Mouse (Mus musculus) embryonic facial prominence, embryonic 15.5 days (tissue): ENCODE data around the gene Rps24. TPM values are rescaled to one million over a fixed set of nuclear protein-coding genes. Genes with fewer than 3 reads are reported as not detected.
A peak's percentile ranks its signal among the peaks of the same experiment; 100 is the strongest.
"Not testable (repeated sequence)": the region's sequence is repeated elsewhere in the genome, so short reads cannot be mapped to it uniquely, and the experiment has no call there.

Experiments
- ATAC-seq: fragments of 200-750 bp; cut with Nextera tagmentation; 2 replicates; pipeline ENCODE4 v1.8.0; 2017; ENCODE audit warnings: low read depth, moderate TSS enrichment; ENCODE audit not compliant: insufficient number of reproducible peaks, low FRiP score, low TSS enrichment
- H3K27ac ChIP-seq: fragments of 300-500 bp; sonication (generic); replicated peaks from 2 replicates; pipeline ENCODE4 v1.5.1; 2015; ENCODE audit warnings: mild to moderate bottlenecking, inconsistent platforms
- H3K27me3 ChIP-seq: fragments of 300-500 bp; sonication (generic); 2 replicates; pipeline ENCODE4 v1.6.1; 2015; ENCODE audit warnings: inconsistent platforms
- H3K36me3 ChIP-seq: fragments of 300-500 bp; sonication (generic); 2 replicates; pipeline ENCODE4 v1.6.1; 2015; ENCODE audit warnings: mild to moderate bottlenecking, inconsistent platforms
- H3K4me1 ChIP-seq: fragments of 300-500 bp; sonication (generic); 2 replicates; pipeline ENCODE4 v1.6.1; 2015; ENCODE audit warnings: inconsistent platforms
- H3K4me2 ChIP-seq: fragments of 300-500 bp; sonication (generic); replicated peaks from 2 replicates; pipeline ENCODE4 v1.6.1; 2015; ENCODE audit warnings: mild to moderate bottlenecking, inconsistent platforms
- H3K4me3 ChIP-seq: fragments of 300-500 bp; sonication (generic); replicated peaks from 2 replicates; pipeline ENCODE4 v1.5.1; 2015; ENCODE audit warnings: mild to moderate bottlenecking, inconsistent platforms
- H3K9ac ChIP-seq: fragments of 300-500 bp; sonication (generic); 2 replicates; pipeline ENCODE4 v1.6.1; 2015; ENCODE audit warnings: inconsistent platforms
- H3K9me3 ChIP-seq: fragments of 300-500 bp; sonication (generic); replicated peaks from 2 replicates; pipeline ENCODE4 v1.6.1; 2016; ENCODE audit warnings: inconsistent platforms
- WGBS: fragments of 180-500 bp; shearing (Covaris S2); methylation state at CpG from one replicate; pipeline ENCODE4 v1.1.7; 2015; 5-methylcytosine and 5-hydroxymethylcytosine counted together
- polyA plus RNA-seq: library from polyadenylated mRNA; unstranded; fragments of >200 nt; fragmentation: Nextera tagmentation; extraction: Ambion mirVana; gene quantifications from 2 replicates; pipeline ENCODE4 v1.2.1, GENCODE M21; 2015

Gene Rps24
- polyA plus RNA-seq, result 863 and 870 TPM in 2 replicates

DNA sequence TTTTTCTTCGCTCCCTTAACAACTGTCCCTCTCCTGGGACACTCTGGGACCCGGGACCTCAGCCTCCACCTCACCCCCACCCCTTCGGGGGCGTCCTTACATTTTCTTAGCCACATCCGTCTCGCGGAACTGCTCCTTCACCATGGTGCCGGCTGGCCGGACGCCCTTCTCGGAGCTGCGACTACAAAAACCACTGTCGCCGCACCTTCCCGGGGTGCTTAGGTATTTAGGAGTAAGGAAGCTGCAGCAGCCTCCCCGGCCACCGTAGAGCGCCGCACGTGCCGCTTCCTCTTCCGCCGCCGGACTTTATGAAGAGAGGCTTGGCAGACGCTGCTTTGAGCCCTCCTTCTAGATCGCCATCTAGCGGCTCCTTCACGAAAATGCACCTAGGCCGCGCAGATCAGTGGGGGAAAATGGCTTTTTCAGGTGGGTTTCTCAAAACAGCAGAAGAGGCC lies at the start of gene Rps24, which contains the start of gene Polr3a:
TSS of gene Rps24 (plus strand) at position 353 of the 455 bp plus-strand sequence.
TSS of gene Polr3a (minus strand) at position 286 of the 455 bp plus-strand sequence.
- 0 out of 2 replicates have a peak within 1 kb of the TSS, but pooled peaks have one; percentile 71 for H3K27ac ChIP-seq
- peak within 1 kb of the TSS; percentile 80 for H3K9ac ChIP-seq
- ATAC-seq, result peak; percentile 71
- H3K4me1 ChIP-seq, result peaks cover 17% of the 10 kb centered on the region
- peak within 1 kb of the TSS; percentile 60 for H3K4me2 ChIP-seq
- H3K4me3 ChIP-seq, result peak within 1 kb of the TSS; percentile 95
- WGBS, result under 1% methylated on average over 30 of the region's 30 CpGs
- H3K36me3 ChIP-seq, result peaks cover 28% of the 10 kb centered on the region
- no peaks in the 10 kb centered on the region for H3K9me3 ChIP-seq
- no peaks in the 10 kb centered on the region for H3K27me3 ChIP-seq

DNA sequence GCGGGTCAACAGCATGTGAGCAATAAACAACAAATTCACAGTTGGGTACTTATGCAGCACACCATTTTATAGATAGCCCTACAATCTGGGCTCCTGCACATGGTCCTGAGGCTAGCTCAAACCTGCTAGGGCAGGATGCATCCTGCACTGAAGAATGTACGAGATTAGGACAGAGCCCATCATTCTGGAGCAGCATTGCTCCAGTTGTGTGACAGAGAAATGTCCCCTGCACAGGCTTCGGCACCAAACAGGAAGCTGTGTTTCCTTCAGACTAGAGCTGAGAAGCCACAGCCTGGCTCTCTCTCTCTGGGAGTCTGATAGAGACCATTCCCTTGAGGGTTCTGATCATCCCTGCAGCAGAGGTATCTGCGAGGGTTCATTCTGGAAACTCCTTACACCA lies 43.4 kb upstream of the Rps24 start:
- ATAC-seq, H3K4me2 ChIP-seq: not testable (repeated sequence)
- WGBS, result 87% methylated on average over 4 of the region's 4 CpGs

DNA sequence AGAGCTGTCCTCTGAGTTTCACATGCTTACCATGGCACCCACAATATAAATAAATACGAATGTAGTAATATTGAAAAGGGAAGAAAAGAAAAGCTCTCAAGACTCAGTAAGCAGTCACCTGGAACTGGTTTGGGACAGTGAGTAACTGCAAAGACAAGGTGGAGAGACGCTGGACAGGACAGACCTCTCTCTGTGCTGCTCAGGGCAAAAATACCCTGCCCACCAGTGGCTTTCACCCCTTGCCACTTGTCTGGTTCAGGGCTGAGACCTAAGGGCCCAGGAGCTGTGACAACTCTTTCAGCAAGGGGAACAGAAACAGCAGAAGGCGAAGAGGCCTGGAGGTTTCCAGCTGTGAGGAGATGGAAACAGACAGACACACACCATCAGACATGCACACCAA lies 28.7 kb upstream of the Rps24 start:
- 87% methylated on average over 3 of the region's 3 CpGs for WGBS

More for the DNA sequence above, 43.4 kb upstream of the Rps24 start:
- not testable (repeated sequence) for H3K27me3 ChIP-seq, H3K9me3 ChIP-seq, H3K4me3 ChIP-seq, H3K27ac ChIP-seq, H3K4me1 ChIP-seq, H3K9ac ChIP-seq
- H3K36me3 ChIP-seq, result peaks cover 18% of the 10 kb centered on the region

DNA sequence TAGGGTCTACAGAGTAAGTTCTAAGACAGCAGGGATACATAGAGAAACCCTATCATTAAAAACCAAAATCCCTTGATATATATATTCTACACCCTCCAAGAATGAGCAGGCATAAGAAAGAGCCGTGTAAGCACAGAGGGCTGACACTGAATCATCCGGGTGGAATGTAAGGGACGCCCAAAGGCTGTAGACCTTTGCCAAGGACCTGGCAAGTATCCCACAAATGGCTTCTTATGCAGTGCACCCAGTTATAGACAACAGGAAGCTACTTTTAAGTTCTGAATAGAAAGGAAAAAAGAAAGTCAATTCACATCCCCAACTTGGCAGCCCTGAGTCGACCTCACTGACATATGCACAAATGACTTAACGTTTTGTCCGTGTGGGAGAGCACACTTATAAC lies 18.1 kb upstream of the Rps24 start:
- H3K4me3 ChIP-seq, result no peak overlapping the region
- H3K9me3 ChIP-seq, result no peaks in the 10 kb centered on the region
- H3K4me2 ChIP-seq, result no peak overlapping the region
- no peak overlapping the region for H3K9ac ChIP-seq
- WGBS, result 83% methylated on average over 6 of the region's 6 CpGs
- H3K4me1 ChIP-seq, result no peaks in the 10 kb centered on the region
- no peak for ATAC-seq
- no peak overlapping the region for H3K27ac ChIP-seq
- no peaks in the 10 kb centered on the region for H3K27me3 ChIP-seq
- peaks cover 94% of the 10 kb centered on the region for H3K36me3 ChIP-seq

More for the DNA sequence above, 28.7 kb upstream of the Rps24 start:
- Histone ChIP-seq H3K36me3 (peaks cover 96% of the 10 kb centered on the region), H3K4me3 (no peak overlapping the region), H3K9ac (no peak overlapping the region), H3K4me2 (no peak overlapping the region), H3K4me1 (no peaks in the 10 kb centered on the region), H3K27me3 (no peaks in the 10 kb centered on the region), H3K27ac (no peak overlapping the region), H3K9me3 (no peaks in the 10 kb centered on the region)
- ATAC-seq, result no peak

DNA sequence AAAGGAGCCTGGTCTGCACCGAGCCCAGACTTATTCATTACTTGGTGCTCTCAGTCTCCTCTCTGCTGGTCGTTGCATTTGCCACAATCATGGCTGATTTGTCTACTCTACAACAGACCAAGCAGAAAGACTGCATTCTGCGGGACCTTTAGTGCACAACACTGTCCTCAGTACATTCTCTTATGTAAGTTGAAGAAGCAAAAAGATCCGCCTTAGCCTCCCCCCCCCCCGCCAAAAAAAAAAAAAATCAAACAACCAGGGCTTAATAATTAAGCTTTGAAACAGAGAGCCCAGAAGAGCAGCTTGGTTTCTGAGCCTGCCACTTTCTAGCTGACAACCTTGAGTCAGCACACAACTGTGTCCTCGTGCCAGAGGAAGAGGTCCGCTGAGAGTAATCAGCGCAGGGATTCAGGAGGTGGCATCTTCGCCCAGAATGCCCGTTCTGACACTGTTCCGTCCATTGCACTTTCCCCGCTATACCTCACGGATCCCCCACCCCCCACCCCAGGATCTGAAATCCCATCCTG lies 621 bp upstream of the Rps24 start:
- WGBS, result 5% methylated on average over 13 of the region's 13 CpGs
- H3K27ac ChIP-seq, result no peak overlapping the region
- peaks cover 33% of the 10 kb centered on the region for H3K36me3 ChIP-seq
- H3K9me3 ChIP-seq, result no peaks in the 10 kb centered on the region
- ATAC-seq, result no peak
- H3K4me2 ChIP-seq, result peak overlapping the region; percentile 60
- no peaks in the 10 kb centered on the region for H3K27me3 ChIP-seq
- peak overlapping the region; percentile 95 for H3K4me3 ChIP-seq
- peak overlapping the region; percentile 80 for H3K9ac ChIP-seq
- H3K4me1 ChIP-seq, result peaks cover 13% of the 10 kb centered on the region

DNA sequence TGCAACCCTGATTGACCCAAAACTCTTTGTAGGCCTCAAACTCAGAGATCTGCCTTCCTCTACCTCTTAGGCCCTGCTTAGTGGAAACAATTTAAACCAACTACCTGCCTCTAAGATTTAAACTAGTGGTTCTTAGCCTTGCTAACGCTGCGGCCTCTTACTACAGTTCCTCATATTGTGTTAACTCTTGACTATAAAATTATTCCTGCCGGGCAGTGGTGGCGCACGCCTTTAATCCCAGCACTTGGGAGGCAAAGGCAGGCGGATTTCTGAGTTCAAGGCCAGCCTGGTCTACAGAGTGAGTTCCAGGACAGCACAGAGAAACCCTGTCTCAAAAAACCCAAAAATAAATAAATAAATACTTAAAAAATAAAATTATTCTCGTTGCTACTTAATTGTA lies 2.8 kb downstream of the Rps24 start:
- not testable (repeated sequence) for ATAC-seq, H3K9ac ChIP-seq
- WGBS, result 89% methylated on average over 7 of the region's 7 CpGs

DNA sequence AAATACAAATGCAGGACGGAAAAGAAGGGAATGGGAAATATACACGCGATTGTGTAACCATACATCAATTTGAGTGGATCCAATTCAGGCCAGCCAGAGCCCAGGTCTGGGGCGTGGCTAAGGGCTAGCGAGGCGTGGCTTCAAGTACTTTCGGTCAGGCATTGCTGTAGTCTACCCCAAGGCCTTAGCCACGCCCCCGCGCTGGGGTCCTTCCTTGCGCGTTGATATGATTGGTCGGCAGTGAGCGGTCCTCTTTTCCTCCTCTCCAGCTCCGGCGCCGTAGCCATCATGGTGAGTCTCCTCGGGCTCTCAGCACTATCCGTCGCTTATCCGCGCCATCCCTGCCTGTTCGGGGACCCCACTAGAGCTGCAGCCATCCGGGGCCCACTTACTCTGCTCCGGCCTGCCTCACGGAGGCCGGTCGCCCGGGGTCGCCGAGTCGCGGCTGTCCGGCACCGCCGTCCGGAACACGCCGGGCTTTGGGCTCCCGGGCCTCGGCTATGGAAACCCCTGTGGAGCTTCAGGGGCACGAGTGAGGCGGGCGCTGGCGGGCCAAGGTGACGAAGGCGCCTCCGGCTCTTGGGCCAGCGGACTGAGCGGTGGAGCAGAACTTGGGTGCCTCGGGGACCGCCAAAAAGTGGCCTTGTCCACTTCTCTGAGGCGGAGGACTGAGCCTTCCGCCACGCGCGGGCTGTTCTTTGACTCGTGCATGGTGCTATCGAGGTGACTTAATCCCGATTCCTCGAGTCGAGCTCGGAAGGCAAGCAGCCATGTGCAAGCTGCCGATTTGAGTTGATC lies 3.7 kb downstream of the Rps24 start:
- Histone ChIP-seq H3K9ac (peak overlapping the region; percentile 96), H3K4me2 (peak overlapping the region; percentile 69), H3K9me3 (no peaks in the 10 kb centered on the region), H3K27ac (peak overlapping the region; percentile 86), H3K4me3 (peak overlapping the region; percentile 80), H3K4me1 (peaks cover 46% of the 10 kb centered on the region), H3K36me3 (peaks cover 35% of the 10 kb centered on the region), H3K27me3 (no peaks in the 10 kb centered on the region)
- peak; percentile 95 for ATAC-seq
- under 1% methylated on average over 64 of the region's 64 CpGs for WGBS

More for the DNA sequence above, 2.8 kb downstream of the Rps24 start:
- peaks cover 45% of the 10 kb centered on the region for H3K4me1 ChIP-seq
- H3K36me3 ChIP-seq, result peaks cover 27% of the 10 kb centered on the region
- not testable (repeated sequence) for H3K27ac ChIP-seq, H3K4me3 ChIP-seq, H3K4me2 ChIP-seq, H3K9me3 ChIP-seq, H3K27me3 ChIP-seq

DNA sequence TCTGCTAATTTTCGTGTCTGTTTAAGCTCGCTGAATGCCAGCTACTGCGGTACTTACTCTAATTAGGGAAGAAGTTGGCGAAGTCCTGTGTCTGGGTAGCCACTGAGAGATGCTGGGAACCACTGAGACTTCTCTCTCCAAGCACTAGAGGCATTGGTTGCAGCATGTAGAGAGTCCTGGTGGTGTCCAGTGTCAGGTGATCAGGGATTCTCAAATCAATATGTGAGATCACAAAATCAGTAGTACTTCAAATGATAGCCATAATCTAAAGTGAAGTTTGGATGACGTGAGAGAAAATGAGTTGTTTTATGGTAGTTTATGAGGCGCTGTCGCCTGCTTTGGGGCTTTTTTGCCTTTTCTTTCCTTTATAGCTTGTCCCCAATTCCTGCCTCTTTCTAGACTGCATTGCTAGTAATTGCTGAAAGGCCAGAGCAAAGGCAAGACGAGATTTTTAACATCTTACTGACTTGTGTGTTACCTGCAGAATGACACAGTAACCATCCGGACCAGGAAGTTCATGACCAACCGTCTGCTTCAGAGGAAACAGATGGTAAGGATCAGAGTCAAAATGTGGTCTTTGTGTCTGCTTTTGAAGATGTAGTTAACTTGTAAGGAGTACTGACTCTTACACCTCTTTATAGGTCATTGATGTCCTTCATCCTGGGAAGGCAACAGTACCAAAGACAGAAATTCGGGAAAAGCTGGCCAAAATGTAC lies 4.5 kb downstream of the Rps24 start:
- H3K27ac ChIP-seq, result peak overlapping the region; percentile 86
- peak overlapping the region; percentile 80 for H3K4me3 ChIP-seq
- peaks cover 42% of the 10 kb centered on the region for H3K36me3 ChIP-seq
- peak overlapping the region; percentile 69 for H3K4me2 ChIP-seq
- peak overlapping the region; percentile 96 for H3K9ac ChIP-seq
- peaks cover 41% of the 10 kb centered on the region for H3K4me1 ChIP-seq
- WGBS, result 3% methylated on average over 11 of the region's 11 CpGs
- H3K9me3 ChIP-seq, result no peaks in the 10 kb centered on the region
- H3K27me3 ChIP-seq, result no peaks in the 10 kb centered on the region
- ATAC-seq, result no peak

DNA sequence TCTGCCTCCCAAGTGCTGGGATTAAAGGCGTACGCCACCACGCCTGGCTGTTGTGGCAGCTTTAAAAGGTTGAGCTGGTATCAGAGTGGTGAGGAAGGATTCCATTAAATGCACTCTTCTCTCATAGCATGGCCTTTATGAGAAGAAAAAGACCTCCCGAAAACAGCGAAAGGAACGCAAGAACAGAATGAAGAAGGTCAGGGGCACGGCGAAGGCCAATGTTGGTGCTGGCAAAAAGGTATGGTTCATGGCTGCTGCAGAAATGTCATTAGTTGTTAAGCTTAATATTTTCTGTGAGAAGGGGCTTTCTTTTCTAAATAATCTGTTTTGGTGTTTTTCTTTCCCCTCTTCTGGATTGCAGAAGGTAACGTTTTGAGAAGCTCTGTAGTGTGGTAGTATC lies 6.3 kb downstream of the Rps24 start:
- Histone ChIP-seq H3K27ac (no peak overlapping the region), H3K9me3 (no peaks in the 10 kb centered on the region), H3K9ac (no peak overlapping the region), H3K4me1 (peaks cover 41% of the 10 kb centered on the region), H3K27me3 (no peaks in the 10 kb centered on the region), H3K4me3 (no peak overlapping the region), H3K4me2 (no peak overlapping the region; the same call in 1 of the 2 replicates), H3K36me3 (peaks cover 60% of the 10 kb centered on the region)
- ATAC-seq, result no peak
- 83% methylated on average over 9 of the region's 9 CpGs for WGBS

DNA sequence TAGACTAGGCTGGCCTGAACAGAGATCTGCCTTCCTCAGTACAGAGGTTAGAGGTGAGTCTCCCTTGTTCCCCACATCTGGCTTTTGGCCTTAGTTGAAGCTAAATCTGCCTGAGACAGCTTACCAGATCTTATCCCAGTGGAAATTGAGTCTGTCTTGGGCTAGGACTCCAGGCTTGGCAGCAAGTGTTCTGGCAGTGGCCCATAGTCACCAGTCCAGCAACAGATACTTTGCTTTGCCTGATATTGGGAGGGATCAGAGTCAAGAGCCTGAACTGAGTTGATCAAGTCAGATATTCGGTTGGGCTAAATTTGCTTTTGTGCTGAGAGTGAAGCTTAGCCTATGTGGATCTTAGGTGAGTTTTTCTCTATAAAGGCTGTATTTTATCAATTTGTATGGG lies 9.6 kb downstream of the Rps24 start:
- WGBS, result 81% methylated on average over 1 of the region's 1 CpGs

DNA sequence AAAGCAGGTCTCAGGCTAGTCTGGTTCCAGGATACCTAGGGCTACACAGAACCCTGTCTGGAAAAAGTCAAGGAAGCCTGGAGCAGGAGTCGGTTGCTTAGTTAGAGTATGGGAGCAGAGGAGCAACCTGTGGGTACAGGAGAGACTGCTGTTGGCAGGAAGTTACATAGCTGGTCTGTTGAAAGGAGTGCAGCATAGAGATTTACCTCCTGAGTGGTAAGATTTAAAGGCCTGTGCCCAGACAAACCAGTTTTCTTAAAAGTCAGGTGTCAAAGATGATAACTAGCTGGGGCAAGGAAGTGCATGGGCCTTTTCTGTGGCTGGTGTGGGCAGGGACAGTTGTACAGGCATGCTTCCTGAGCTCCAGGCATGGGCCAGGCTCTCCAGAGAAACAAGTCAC lies 10.5 kb downstream of the Rps24 start:
- H3K27me3 ChIP-seq, result no peaks in the 10 kb centered on the region
- peaks cover 42% of the 10 kb centered on the region for H3K4me1 ChIP-seq
- no peak for ATAC-seq
- H3K9me3 ChIP-seq, result no peaks in the 10 kb centered on the region
- no peak overlapping the region for H3K9ac ChIP-seq
- H3K4me2 ChIP-seq, result no peak overlapping the region
- 90% methylated on average over 1 of the region's 1 CpGs for WGBS
- H3K27ac ChIP-seq, result no peak overlapping the region
- H3K4me3 ChIP-seq, result no peak overlapping the region
- peaks cover 65% of the 10 kb centered on the region for H3K36me3 ChIP-seq

More for the DNA sequence above, 9.6 kb downstream of the Rps24 start:
- Histone ChIP-seq H3K9ac (no peak overlapping the region), H3K9me3 (no peaks in the 10 kb centered on the region), H3K27ac (no peak overlapping the region), H3K36me3 (peaks cover 70% of the 10 kb centered on the region), H3K4me2 (no peak overlapping the region), H3K4me1 (peaks cover 50% of the 10 kb centered on the region), H3K27me3 (no peaks in the 10 kb centered on the region), H3K4me3 (no peak overlapping the region)
- ATAC-seq, result no peak
